Mouse (Mus musculus) forebrain, embryonic 12.5 days (tissue): ENCODE measurements around the gene Gm48551. TPM values are rescaled to one million over a fixed set of nuclear protein-coding genes. Genes with fewer than 3 reads are reported as not detected.

Source experiments
- ATAC-seq: fragments of 200-750 bp; cut with Nextera tagmentation; 2 replicates; pipeline ENCODE4 v1.8.0; 2017; ENCODE audit warnings: moderate TSS enrichment; ENCODE audit not compliant: low FRiP score
- H3K27ac ChIP-seq: fragments of 300-500 bp; sonication (generic); 2 replicates; pipeline ENCODE4 v1.5.1; 2016; ENCODE audit warnings: mild to moderate bottlenecking
- H3K27me3 ChIP-seq: fragments of 300-500 bp; sonication (generic); 2 replicates; pipeline ENCODE4 v1.6.1; 2016; ENCODE audit warnings: mild to moderate bottlenecking
- H3K36me3 ChIP-seq: fragments of 300-500 bp; sonication (generic); replicated peaks from 2 replicates; pipeline ENCODE4 v1.6.1; 2016; ENCODE audit warnings: mild to moderate bottlenecking
- H3K4me1 ChIP-seq: fragments of 300-500 bp; sonication (generic); 2 replicates; pipeline ENCODE4 v1.6.1; 2016
- H3K4me2 ChIP-seq: fragments of 300-500 bp; sonication (generic); 2 replicates; pipeline ENCODE4 v1.6.1; 2016; ENCODE audit warnings: mild to moderate bottlenecking, moderate library complexity
- H3K4me3 ChIP-seq: fragments of 300-500 bp; sonication (generic); replicated peaks from 2 replicates; pipeline ENCODE4 v1.5.1; 2016; ENCODE audit warnings: mild to moderate bottlenecking
- H3K9ac ChIP-seq: fragments of 300-500 bp; sonication (generic); 2 replicates; pipeline ENCODE4 v1.6.1; 2016; ENCODE audit warnings: mild to moderate bottlenecking
- H3K9me3 ChIP-seq: fragments of 300-500 bp; sonication (generic); 2 replicates; pipeline ENCODE4 v1.6.1; 2016
- WGBS: fragments of 180-500 bp; shearing (Covaris S2); methylation state at CpG from one replicate; pipeline ENCODE4 v1.1.7; 2016; 5-methylcytosine and 5-hydroxymethylcytosine counted together
- microRNA-seq: library from miRNA; unstranded; fragments of <30 nt; microRNA quantifications from one replicate; pipeline ENCODE4, GENCODE M21; 2017
- polyA plus RNA-seq: library from polyadenylated mRNA; unstranded; fragments of >200 nt; fragmentation: Nextera tagmentation; extraction: Ambion mirVana; gene quantifications from 2 replicates; pipeline ENCODE4 v1.2.1, GENCODE M21; 2016

Gene Gm48551
- polyA plus RNA-seq, 1 experiment from 2014 or later: 4.2 TPM

DNA sequence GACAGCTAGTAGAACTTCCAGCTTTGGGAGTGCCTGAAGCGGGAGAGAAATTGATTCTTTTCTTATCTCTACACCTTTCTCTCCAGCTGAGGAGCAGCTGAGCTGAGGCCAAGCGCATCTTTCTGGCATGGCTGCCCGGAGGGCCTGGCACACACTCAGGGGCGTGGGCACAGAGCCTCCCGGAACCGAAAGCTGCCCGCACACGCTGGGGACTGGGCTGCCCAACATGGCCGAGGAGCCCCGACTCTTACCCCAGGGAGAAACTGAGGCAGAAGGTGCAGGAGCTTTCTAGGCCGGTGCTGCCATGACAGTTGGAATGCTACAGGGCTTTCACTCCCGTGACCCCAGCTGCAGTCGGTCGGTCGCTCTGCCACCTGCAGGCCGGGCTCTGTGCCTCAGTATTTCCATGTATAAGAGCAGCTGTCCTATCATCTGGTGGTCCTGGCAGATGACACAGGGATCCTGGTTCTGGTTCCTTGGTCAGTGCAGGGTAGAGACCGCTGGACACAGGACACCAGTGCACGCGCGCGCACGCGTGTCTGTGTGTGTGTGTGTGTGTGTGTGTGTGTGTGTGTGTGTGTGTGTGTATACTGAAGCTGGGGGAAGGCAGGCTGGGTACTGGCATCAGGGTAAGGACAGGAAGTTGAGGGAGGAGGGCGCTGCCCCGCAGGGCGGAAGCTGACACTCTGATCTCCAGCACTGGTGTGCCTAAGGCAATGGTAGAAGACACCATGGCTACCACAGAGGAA, 49.4 kb downstream of the Gm48551 start:
- H3K4me1 ChIP-seq: peaks cover 23% of the 10 kb centered on the region
- peak overlapping the region; percentile 47 for H3K4me2 ChIP-seq
- WGBS: 80% methylated on average over 26 of the region's 26 CpGs
- no peak overlapping the region for H3K4me3 ChIP-seq
- no peaks in the 10 kb centered on the region for H3K36me3 ChIP-seq
- H3K9ac ChIP-seq: no peak overlapping the region
- H3K9me3 ChIP-seq: no peaks in the 10 kb centered on the region
- H3K27ac ChIP-seq: no peak overlapping the region
- peaks cover 30% of the 10 kb centered on the region for H3K27me3 ChIP-seq
- no peak for ATAC-seq

DNA sequence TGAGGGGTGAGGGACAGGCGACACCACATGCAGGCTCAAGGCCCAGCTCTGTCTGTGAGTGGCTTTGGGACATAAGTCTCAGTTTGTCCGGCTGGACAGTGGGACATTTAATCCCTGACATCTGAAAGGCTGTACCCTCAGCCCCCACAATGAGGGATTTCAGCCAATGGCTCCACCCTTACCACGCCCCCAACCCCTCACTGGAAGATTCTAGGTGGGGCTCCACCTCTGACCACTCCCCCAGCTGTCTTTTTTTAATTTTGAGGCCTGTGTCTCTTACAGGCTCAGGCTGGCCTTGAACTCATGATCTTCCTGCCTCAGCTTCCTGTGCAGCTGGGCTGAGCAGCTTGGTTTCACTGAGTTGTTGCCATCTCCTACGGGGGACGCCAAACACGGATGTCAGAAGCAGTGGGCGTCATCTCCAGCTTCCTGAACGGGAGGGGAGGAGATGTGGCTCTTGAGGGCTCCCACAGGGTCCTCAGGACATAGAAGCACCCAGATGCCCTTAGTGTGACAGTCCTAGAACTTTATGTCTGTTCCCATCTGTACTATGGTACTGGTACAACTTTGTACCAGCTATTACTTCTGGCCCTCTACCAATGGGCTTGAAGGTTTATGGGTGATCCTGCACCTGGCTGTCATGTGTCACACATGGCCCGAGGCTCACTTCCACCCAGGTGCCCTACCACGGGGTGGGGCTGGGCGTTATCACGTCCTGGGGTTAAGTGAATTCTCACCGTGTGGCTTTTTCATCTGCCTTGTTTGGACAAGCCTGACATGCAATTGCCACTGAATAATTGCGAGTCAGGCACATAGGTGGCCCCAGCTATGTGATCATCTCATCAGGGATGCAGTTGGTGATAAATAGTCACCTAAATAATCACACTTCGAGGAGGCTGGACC, 50.3 kb downstream of the Gm48551 start:
- ATAC-seq: no peak
- Histone ChIP-seq H3K4me3 (no peak overlapping the region), H3K27ac (no peak overlapping the region), H3K9ac (0 out of 2 replicates have a peak overlapping the region, but pooled peaks have one; percentile 7), H3K27me3 (peaks cover 25% of the 10 kb centered on the region), H3K9me3 (no peaks in the 10 kb centered on the region), H3K4me1 (peaks cover 18% of the 10 kb centered on the region), H3K4me2 (no peak overlapping the region; the same call in 1 of the 2 replicates), H3K36me3 (no peaks in the 10 kb centered on the region)
- WGBS: 68% methylated on average over 15 of the region's 15 CpGs

DNA sequence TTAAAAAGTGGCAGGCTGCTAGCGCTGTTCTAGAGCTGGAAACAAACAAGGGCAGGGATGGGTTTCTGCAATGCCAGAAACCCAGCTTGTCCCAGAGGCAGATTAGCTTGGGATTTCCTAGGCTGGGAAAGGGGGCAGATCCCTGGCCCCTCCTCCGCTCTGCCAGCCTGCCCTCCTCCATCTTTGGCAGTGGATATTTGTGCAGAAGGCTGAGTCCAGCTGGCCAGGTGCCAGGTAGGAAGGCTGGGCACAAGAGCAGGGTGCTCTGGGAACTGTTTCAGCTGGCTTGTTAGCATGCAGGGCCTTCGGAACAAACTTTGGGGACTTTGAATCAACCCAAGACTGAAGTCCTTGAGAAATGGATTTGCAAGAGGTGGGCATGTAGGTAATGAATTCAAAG, 51.2 kb downstream of the Gm48551 start:
- Histone ChIP-seq H3K9ac (0 out of 2 replicates have a peak overlapping the region, but pooled peaks have one; percentile 7), H3K9me3 (no peaks in the 10 kb centered on the region), H3K4me2 (no peak overlapping the region), H3K4me3 (no peak overlapping the region), H3K27me3 (peaks cover 25% of the 10 kb centered on the region), H3K27ac (no peak overlapping the region), H3K36me3 (no peaks in the 10 kb centered on the region), H3K4me1 (peaks cover 15% of the 10 kb centered on the region)
- ATAC-seq: no peak
- 85% methylated on average over 3 of the region's 3 CpGs for WGBS

DNA sequence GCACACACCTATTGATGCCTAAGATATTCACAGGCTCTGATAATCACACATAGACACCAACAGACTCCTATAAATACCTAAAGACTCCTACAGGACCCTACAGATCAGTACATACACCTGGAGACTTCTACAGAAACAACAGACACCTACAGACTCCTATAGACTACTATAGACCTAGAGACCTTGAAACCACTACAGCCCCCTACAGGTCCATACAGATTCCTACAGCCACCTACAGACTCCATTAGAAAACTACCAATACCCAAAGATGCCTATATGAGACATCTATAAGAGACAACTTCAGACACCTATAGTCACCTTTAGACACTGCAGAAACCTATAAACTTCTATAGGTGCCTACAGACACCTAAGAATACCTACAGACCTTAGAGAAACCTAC, 56.8 kb downstream of the Gm48551 start:
- H3K27me3 ChIP-seq: peaks cover 18% of the 10 kb centered on the region
- ATAC-seq: no peak
- H3K9me3 ChIP-seq: no peaks in the 10 kb centered on the region
- H3K4me1 ChIP-seq: no peaks in the 10 kb centered on the region
- H3K36me3 ChIP-seq: no peaks in the 10 kb centered on the region
- no peak overlapping the region for H3K27ac ChIP-seq
- H3K9ac ChIP-seq: no peak overlapping the region
- H3K4me2 ChIP-seq: no peak overlapping the region
- H3K4me3 ChIP-seq: no peak overlapping the region

Small RNAs within 50 kb of the gene (microRNA-seq; reads per million reads assigned to microRNA genes)
- 0.97 reads per million for gene Mir1191b
- not detected for gene Mir6913

Other genes with a start within 250 kb of the Gm48551 start
- 12.4 and 13.5 TPM in 2 replicates for gene Zbtb7a, start 249.2 kb upstream of the Gm48551 start, polyA plus RNA-seq
- 51.6 and 52.9 TPM in 2 replicates for gene Pias4, start 216.5 kb upstream of the Gm48551 start, polyA plus RNA-seq
- gene Eef2, start 207.8 kb upstream of the Gm48551 start, polyA plus RNA-seq: 518 and 540 TPM in 2 replicates
- 62.8 and 67.4 TPM in 2 replicates for gene Dapk3, start 201.5 kb upstream of the Gm48551 start, polyA plus RNA-seq
- gene 4930442H23Rik, start 200.6 kb upstream of the Gm48551 start, polyA plus RNA-seq: not detected in 2 replicates
- not detected in 2 replicates for gene Nmrk2, start 182.4 kb upstream of the Gm48551 start, polyA plus RNA-seq
- gene Atcay, start 153.6 kb upstream of the Gm48551 start, polyA plus RNA-seq: 31.8 and 33.9 TPM in 2 replicates
- 9.0 and 10.0 TPM in 2 replicates for gene Zfr2, start 151.3 kb upstream of the Gm48551 start, polyA plus RNA-seq
- 4.1 and 5.7 TPM in 2 replicates for gene Matk, start 131.5 kb upstream of the Gm48551 start, polyA plus RNA-seq
- 136 and 138 TPM in 2 replicates for gene Mrpl54, start 117.5 kb upstream of the Gm48551 start, polyA plus RNA-seq
- 31.1 and 33.3 TPM in 2 replicates for gene Apba3, start 117.5 kb upstream of the Gm48551 start, polyA plus RNA-seq
- 9.7 and 11.4 TPM in 2 replicates for gene Tjp3, start 92.9 kb upstream of the Gm48551 start, polyA plus RNA-seq
- 84.1 and 98.7 TPM in 2 replicates for gene Pip5k1c, start 91.5 kb upstream of the Gm48551 start, polyA plus RNA-seq
- 60.8 and 61.8 TPM in 2 replicates for gene Cactin, start 63.4 kb upstream of the Gm48551 start, polyA plus RNA-seq
- 2.1 and 2.9 TPM in 2 replicates for gene Tbxa2r, start 55.7 kb upstream of the Gm48551 start, polyA plus RNA-seq
- gene Gipc3, start 41.2 kb upstream of the Gm48551 start, polyA plus RNA-seq: 0.08 TPM in 1 of 2 replicates, not detected in the other
- 92.6 and 97.1 TPM in 2 replicates for gene Hmg20b, start 34.0 kb upstream of the Gm48551 start, polyA plus RNA-seq
- 8.2 and 8.4 TPM in 2 replicates for gene Mfsd12, start 27.0 kb upstream of the Gm48551 start, polyA plus RNA-seq
- 0.36 and 1.2 TPM in 2 replicates for gene 4930404N11Rik, start 18.6 kb upstream of the Gm48551 start, polyA plus RNA-seq
- 145 and 148 TPM in 2 replicates for gene Fzr1, start 6.0 kb upstream of the Gm48551 start, polyA plus RNA-seq
- 68.1 and 68.5 TPM in 2 replicates for gene Dohh, start within 50 bp of the Gm48551 start, polyA plus RNA-seq
- gene Gm48552, start 4.5 kb downstream of the Gm48551 start, polyA plus RNA-seq: 1.4 and 2.1 TPM in 2 replicates
- 1.8 and 2.6 TPM in 2 replicates for gene Smim24, start 8.6 kb downstream of the Gm48551 start, polyA plus RNA-seq
- gene Nfic, start 71.2 kb downstream of the Gm48551 start, polyA plus RNA-seq: 15.3 and 16.3 TPM in 2 replicates
- gene Celf5, start 98.2 kb downstream of the Gm48551 start, polyA plus RNA-seq: 37.1 and 42.4 TPM in 2 replicates
- gene Ncln, start 111.9 kb downstream of the Gm48551 start, polyA plus RNA-seq: 65.8 and 66.6 TPM in 2 replicates
- 0.21 and 0.49 TPM in 2 replicates for gene S1pr4, start 115.7 kb downstream of the Gm48551 start, polyA plus RNA-seq
- gene Gna15, start 139.8 kb downstream of the Gm48551 start, polyA plus RNA-seq: 0.49 and 0.92 TPM in 2 replicates
- gene Gna11, start 160.7 kb downstream of the Gm48551 start, polyA plus RNA-seq: 74.8 and 75.9 TPM in 2 replicates
- 520 TPM in 2 replicates for gene Aes, start 175.0 kb downstream of the Gm48551 start, polyA plus RNA-seq
- gene Tle2, start 190.1 kb downstream of the Gm48551 start, polyA plus RNA-seq: 14.3 and 16.5 TPM in 2 replicates
- gene Tle6, start 216.6 kb downstream of the Gm48551 start, polyA plus RNA-seq: 3.1 and 4.3 TPM in 2 replicates
- 2.2 and 2.7 TPM in 2 replicates for gene BC025920, start 221.8 kb downstream of the Gm48551 start, polyA plus RNA-seq
- gene Sirt6, start 243.3 kb downstream of the Gm48551 start, polyA plus RNA-seq: 50.7 and 52.6 TPM in 2 replicates
- 6.2 and 7.4 TPM in 2 replicates for gene Ankrd24, start 244.1 kb downstream of the Gm48551 start, polyA plus RNA-seq